Mouse (Mus musculus): Measurements from ENCODE around the gene Zfp180.
A peak's percentile ranks its signal among the peaks of the same experiment; 100 is the strongest.

GRCm38 (mm10) chr7:24081634-24082431 is at the start of gene Zfp180:
- TF ChIP-seq POLR2A (IDR thresholded peaks at IDR 0.05; ENCODE audit: borderline replicate concordance, control insufficient read depth, low read depth, low read length) (peak; percentile 54; the same call in 1 of the 2 replicates), CTCF (IDR thresholded peaks at IDR 0.05; ENCODE audit: control insufficient read depth, insufficient read depth, low read length) (0 out of 2 replicates have a peak, but pooled peaks have one; percentile 0)

Measured in bone marrow, adult 2 months (tissue).